Mouse (Mus musculus): Measurements from ENCODE around the gene Atg13. TPM values are rescaled to one million over a fixed set of nuclear protein-coding genes. Genes with fewer than 3 reads are reported as not detected.

The Atg13 gene
- total and polyA plus RNA-seq, 2 experiments from 2014 or later = 21.0 to 30.4 TPM

DNA sequence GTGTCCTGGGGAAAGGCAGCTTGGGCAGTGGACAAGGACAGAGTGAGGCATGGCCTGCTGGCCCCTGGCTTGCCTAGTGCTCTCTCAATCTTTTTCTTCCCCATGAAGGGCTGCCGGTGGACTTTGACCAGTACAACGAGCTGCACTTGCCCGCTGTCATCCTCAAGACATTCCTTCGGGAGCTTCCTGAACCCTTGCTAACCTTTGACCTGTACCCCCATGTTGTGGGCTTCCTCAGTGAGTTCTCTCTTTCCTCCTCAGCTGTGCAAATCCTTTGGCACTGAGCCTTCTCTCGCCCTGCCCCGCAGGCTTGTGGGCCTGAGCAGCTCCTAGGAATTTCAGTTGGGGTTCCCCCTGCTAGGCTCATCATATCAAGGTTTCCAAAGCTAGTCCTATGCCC is 40.3 kb downstream of the Atg13 start:
- Histone ChIP-seq H3K4me2 (ENCODE audit: low read depth, low read length, poor library complexity, severe bottlenecking) (no peak overlapping the region), H3K27ac (ENCODE audit: low read depth, low read length) (no peak overlapping the region), H3K4me3 (ENCODE audit: low read depth, low read length) (no peak overlapping the region), H3K36me3 (ENCODE audit: insufficient read depth, low read length) (peaks cover 67% of the 10 kb centered on the region), H3K9me3 (ENCODE audit: low read length) (no peaks in the 10 kb centered on the region), H3K4me1 (ENCODE audit: insufficient read depth, low read length) (no peaks in the 10 kb centered on the region), H3K9ac (replicated peaks; ENCODE audit: low read length, poor library complexity, severe bottlenecking) (no peak overlapping the region), H3K27me3 (ENCODE audit: insufficient read depth, low read length) (no peaks in the 10 kb centered on the region)
- WGBS = 95% methylated on average over 6 of the region's 6 CpGs
- DNase-seq (ENCODE audit: low spot score) (no peak), ATAC-seq (ENCODE audit: low FRiP score) (no peak)
- TF ChIP-seq CTCF (IDR thresholded peaks at IDR 0.05) = no peak

DNA sequence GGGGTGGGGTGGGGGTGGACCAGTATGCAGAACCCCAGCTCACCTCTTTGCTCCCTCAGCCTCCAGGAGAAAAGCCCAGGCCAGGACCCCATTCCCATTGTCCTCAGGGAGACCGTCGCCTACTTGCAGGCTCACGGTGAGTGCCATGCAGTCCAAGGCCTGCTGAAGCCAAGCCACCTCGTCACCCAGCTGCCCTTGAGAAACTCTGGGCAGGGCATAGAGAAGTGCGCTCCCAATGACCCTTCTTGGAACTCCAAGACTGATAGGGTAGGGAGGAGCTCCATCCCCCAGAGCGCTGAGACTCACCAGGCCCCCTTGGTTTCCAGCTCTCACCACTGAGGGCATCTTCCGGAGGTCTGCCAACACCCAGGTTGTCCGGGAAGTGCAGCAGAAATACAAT is 41.0 kb downstream of the Atg13 start:
- Histone ChIP-seq H3K4me2 (ENCODE audit: low read depth, low read length, poor library complexity, severe bottlenecking) (no peak overlapping the region), H3K27ac (ENCODE audit: low read depth, low read length) (no peak overlapping the region), H3K4me1 (ENCODE audit: insufficient read depth, low read length) (no peaks in the 10 kb centered on the region), H3K4me3 (ENCODE audit: low read depth, low read length) (no peak overlapping the region), H3K9me3 (ENCODE audit: low read length) (no peaks in the 10 kb centered on the region), H3K27me3 (ENCODE audit: insufficient read depth, low read length) (no peaks in the 10 kb centered on the region), H3K9ac (replicated peaks; ENCODE audit: low read length, poor library complexity, severe bottlenecking) (no peak overlapping the region), H3K36me3 (ENCODE audit: insufficient read depth, low read length) (peaks cover 67% of the 10 kb centered on the region)
- no peak for DNase-seq (ENCODE audit: low spot score)
- no peak for TF ChIP-seq CTCF (IDR thresholded peaks at IDR 0.05)
- ATAC-seq (ENCODE audit: low FRiP score) = no peak
- WGBS = 93% methylated on average over 8 of the region's 8 CpGs

GRCm38 (mm10) chr2:91667747-91668146 is 42.6 kb downstream of the Atg13 start:
- no peak overlapping the region for H3K9ac ChIP-seq (replicated peaks; ENCODE audit: low read length, poor library complexity, severe bottlenecking)
- H3K27me3 ChIP-seq (ENCODE audit: insufficient read depth, low read length) = no peaks in the 10 kb centered on the region
- H3K27ac ChIP-seq (ENCODE audit: low read depth, low read length) = no peak overlapping the region
- no peaks in the 10 kb centered on the region for H3K9me3 ChIP-seq (ENCODE audit: low read length)
- H3K4me3 ChIP-seq (ENCODE audit: low read depth, low read length) = no peak overlapping the region
- H3K4me1 ChIP-seq (ENCODE audit: insufficient read depth, low read length) = no peaks in the 10 kb centered on the region
- TF ChIP-seq CTCF (IDR thresholded peaks at IDR 0.05) = no peak
- DNase-seq (ENCODE audit: low spot score) = no peak
- H3K4me2 ChIP-seq (ENCODE audit: low read depth, low read length, poor library complexity, severe bottlenecking) = no peak overlapping the region
- ATAC-seq (ENCODE audit: low FRiP score) = no peak
- H3K36me3 ChIP-seq (ENCODE audit: insufficient read depth, low read length) = peaks cover 74% of the 10 kb centered on the region
- WGBS = 81% methylated on average over 2 of the region's 2 CpGs

GRCm38 (mm10) chr2:91666386-91666910 is 43.9 kb downstream of the Atg13 start:
- Histone ChIP-seq H3K36me3 (ENCODE audit: insufficient read depth, low read length) (peaks cover 80% of the 10 kb centered on the region), H3K4me3 (ENCODE audit: low read depth, low read length) (no peak overlapping the region), H3K4me2 (ENCODE audit: low read depth, low read length, poor library complexity, severe bottlenecking) (no peak overlapping the region), H3K9ac (replicated peaks; ENCODE audit: low read length, poor library complexity, severe bottlenecking) (no peak overlapping the region), H3K4me1 (ENCODE audit: insufficient read depth, low read length) (no peaks in the 10 kb centered on the region), H3K27me3 (ENCODE audit: insufficient read depth, low read length) (no peaks in the 10 kb centered on the region), H3K9me3 (ENCODE audit: low read length) (no peaks in the 10 kb centered on the region), H3K27ac (ENCODE audit: low read depth, low read length) (no peak overlapping the region)
- DNase-seq (ENCODE audit: low spot score) = no peak
- 98% methylated on average over 6 of the region's 6 CpGs for WGBS
- no peak for ATAC-seq (ENCODE audit: low FRiP score)
- TF ChIP-seq CTCF (IDR thresholded peaks at IDR 0.05) = no peak

DNA sequence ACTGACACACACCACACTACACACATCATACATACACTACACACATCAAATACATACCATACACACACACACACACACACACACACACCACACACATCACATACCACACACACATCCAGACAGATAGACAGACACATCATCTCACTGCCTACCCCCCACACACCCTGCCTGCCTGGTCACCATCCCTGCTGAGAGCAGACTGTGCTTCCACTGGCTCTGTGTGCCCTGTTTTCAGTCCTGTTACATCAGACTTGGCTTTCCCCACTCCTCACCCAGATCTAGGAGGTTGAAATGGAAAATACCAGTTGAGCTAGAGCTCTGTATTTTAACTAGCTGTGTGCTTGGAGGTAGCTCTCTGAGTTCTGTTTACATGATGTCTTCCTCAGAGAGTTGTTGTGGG is 45.6 kb downstream of the Atg13 start:
- TF ChIP-seq CTCF (IDR thresholded peaks at IDR 0.05) = no peak
- Histone ChIP-seq H3K9me3 (ENCODE audit: low read length) (no peaks in the 10 kb centered on the region), H3K36me3 (ENCODE audit: insufficient read depth, low read length) (peaks cover 72% of the 10 kb centered on the region), H3K9ac (replicated peaks; ENCODE audit: low read length, poor library complexity, severe bottlenecking) (no peak overlapping the region), H3K4me3 (ENCODE audit: low read depth, low read length) (no peak overlapping the region), H3K4me1 (ENCODE audit: insufficient read depth, low read length) (no peaks in the 10 kb centered on the region), H3K4me2 (ENCODE audit: low read depth, low read length, poor library complexity, severe bottlenecking) (no peak overlapping the region), H3K27ac (ENCODE audit: low read depth, low read length) (no peak overlapping the region), H3K27me3 (ENCODE audit: insufficient read depth, low read length) (no peaks in the 10 kb centered on the region)
- DNase-seq (ENCODE audit: low spot score) (no peak), ATAC-seq (ENCODE audit: low FRiP score) (no peak)

DNA sequence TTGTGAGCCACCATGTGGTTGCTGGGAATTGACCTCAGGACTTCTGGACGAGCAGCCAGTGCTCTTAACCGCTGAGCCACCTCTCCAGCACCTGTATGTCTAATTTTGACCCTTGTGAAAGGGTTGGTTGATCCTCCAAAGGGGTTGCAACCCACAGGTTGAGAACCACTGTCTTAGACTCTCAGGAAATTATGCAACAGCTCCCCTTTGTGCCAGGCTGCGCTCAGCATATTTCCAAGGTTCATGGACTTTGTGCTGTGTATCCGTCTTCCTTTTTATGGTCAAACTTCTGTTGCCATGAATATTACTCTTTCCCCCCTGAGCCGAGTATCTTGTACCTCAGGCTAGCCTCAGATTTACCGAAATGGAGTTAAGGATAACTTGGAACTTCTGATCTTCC is 49.4 kb downstream of the Atg13 start:
- ATAC-seq (ENCODE audit: low FRiP score) = no peak
- Histone ChIP-seq H3K27ac (ENCODE audit: low read depth, low read length) (no peak overlapping the region), H3K4me3 (ENCODE audit: low read depth, low read length) (no peak overlapping the region), H3K9ac (replicated peaks; ENCODE audit: low read length, poor library complexity, severe bottlenecking) (no peak overlapping the region), H3K4me1 (ENCODE audit: insufficient read depth, low read length) (no peaks in the 10 kb centered on the region), H3K36me3 (ENCODE audit: insufficient read depth, low read length) (peaks cover 70% of the 10 kb centered on the region), H3K27me3 (ENCODE audit: insufficient read depth, low read length) (no peaks in the 10 kb centered on the region), H3K9me3 (ENCODE audit: low read length) (no peaks in the 10 kb centered on the region), H3K4me2 (ENCODE audit: low read depth, low read length, poor library complexity, severe bottlenecking) (no peak overlapping the region)
- DNase-seq (ENCODE audit: low spot score) = no peak
- no peak for TF ChIP-seq CTCF (IDR thresholded peaks at IDR 0.05)
- WGBS = 93% methylated on average over 6 of the region's 6 CpGs
